Mouse (Mus musculus) lung, postnatal 25 days (tissue): ENCODE data around the gene Gm20388.

Experiments used
- DNase-seq: peaks from one replicate; pipeline ENCODE4 v3.0.0; 2022; ENCODE audit warnings: low spot score

Gm20388 gene

DNA sequence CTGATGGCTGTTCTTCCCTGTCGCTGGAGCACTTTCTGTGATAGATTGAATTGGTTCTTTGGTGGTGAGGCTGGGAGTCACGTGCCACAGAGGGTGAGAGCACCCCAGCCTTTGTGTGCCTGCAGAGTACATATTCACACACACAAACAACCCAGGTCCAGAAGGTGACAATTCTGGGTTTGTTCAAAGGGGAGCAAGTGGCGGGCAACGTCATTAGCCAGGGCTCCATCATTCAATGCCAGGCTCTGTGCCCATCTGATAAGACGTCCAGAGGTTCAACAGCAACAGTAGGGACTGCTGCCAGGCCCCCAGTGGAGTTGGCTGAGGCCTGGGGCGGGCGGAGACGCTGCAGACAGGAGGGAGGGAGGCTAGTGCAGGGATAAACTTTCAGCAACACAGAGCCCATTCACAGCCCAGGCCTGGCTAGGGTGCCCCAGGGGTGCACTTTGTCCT, 1253.4 kb downstream of the Gm20388 start:
- DNase-seq = peak; percentile 59

DNA sequence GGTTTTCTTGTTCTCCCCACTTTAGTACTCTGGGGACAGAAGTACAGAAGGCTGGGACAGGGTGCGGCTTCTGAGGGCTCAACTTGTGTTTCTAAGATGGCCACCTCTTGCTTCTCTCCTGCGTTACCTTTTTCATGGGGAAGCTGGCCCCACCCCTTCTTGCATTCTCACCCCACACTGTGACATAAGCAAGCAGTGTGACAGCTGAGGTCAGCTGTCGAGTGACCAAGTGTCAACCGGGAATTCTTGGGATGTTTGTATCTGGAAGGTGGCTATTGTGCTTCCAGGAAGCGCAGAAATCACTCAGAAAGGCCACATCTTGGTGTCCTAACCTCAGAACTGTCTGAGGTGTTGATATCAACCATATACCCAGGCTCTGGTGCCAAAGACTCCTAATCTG, 1257.4 kb downstream of the Gm20388 start:
- DNase-seq = no peak

DNA sequence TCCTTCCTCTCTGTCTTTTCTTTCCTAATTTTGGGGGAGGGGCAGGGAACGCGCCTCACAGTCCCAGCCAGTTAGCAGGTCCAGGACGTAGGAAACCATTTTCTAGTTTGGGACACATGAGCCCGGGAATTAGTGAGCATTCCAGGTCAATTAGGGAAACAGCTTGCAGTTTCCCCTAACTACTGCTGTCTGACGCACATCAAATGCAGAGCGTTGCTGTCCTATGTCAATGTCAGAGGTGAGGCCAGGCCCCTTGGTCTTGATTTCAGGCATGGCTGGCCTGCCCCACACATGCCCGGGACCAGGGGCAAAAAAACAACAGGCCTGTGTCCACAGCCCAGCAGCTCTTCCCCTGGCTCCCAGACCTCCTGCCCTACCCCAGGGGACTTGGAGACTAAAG, 1259.5 kb downstream of the Gm20388 start:
- no peak for DNase-seq

DNA sequence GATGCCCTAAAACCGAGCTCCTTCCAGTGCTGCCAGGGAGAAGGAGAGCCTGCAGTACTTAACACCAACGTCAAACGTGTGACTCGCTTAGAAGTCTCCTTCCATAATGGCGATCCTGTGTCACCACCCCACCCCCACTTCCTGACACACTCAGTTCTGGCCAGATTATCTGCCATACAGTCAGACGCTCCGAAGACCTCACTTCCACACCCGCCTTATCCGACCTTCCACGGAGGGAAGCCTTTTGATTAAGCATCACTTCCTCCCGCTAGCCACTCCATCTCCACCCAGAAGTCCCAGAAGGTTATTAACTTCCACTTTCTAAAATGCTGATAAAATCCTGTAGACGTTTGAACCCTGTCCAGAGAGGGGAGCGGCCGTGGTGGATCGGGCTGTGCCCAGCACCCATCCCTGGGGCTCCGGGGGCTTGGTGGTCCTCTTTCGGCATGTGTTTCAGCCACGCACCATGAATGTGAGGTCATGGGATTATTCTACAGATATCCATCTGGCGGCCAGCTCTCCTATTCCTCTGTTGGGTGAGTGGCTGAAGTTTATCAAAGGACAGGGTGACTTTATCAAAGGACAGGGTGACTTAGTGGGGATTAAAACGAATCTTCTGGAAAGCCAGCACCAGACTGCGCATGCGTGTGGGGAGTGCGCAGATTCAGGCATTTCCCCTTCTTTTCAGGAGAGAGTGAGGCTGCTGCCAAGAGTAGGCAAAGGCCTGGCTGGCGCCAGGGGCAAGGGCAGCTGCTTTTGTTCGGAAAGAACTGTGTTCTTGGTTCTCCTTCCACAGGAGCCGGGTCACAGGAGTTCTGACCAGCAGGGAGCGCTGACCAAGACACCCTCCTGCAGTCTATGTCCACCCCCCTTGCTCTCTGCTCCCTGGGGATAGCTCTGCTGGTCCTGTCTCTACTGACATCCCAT, 1260.2 kb downstream of the Gm20388 start:
- no peak for DNase-seq

GRCm38 (mm10) chr8:121172567-121172966, 1261.9 kb downstream of the Gm20388 start:
- no peak for DNase-seq

- DNase-seq = no peak
Observed at GRCm38 (mm10) chr8:121174178-121174577, 1263.5 kb downstream of the Gm20388 start.

DNA sequence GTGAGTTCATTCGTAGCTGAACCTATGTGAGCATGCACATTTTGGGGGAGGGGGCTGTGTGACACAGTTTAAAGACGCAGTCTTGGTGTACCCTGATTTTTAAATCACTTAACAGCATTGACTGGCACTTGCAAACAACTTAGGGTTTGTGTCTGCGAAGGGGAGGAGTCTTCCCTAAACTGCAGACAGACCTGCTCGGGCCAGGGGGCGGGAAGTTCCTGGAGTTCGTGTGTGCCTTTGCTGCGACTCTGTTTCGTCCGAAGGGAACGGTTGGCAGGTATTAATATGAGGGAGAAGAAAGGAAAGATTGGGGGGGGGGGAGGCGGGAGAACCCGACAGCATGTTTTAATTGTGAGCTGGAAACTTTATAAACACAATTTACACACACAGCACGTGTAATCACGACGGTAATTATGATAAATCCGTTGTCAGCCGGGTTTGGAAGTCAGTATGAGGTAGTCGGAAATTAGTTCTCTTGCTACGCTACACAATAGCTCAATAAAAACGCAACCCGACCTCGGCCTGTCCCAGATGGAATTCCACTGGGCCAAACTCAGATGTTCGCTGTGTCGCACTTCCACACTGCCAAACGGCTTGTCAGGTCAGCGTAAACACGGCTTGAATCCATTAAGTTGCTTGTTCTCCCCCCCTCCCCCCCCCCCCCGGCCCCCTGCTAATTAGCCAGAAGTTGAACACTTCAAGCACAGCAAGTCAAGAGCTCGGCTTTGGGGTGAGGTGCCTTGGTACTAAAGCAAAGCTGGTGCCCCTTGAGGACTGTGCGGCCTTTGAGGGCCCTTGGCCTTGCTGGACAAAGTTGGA, 1264.3 kb downstream of the Gm20388 start:
- DNase-seq = no peak

DNA sequence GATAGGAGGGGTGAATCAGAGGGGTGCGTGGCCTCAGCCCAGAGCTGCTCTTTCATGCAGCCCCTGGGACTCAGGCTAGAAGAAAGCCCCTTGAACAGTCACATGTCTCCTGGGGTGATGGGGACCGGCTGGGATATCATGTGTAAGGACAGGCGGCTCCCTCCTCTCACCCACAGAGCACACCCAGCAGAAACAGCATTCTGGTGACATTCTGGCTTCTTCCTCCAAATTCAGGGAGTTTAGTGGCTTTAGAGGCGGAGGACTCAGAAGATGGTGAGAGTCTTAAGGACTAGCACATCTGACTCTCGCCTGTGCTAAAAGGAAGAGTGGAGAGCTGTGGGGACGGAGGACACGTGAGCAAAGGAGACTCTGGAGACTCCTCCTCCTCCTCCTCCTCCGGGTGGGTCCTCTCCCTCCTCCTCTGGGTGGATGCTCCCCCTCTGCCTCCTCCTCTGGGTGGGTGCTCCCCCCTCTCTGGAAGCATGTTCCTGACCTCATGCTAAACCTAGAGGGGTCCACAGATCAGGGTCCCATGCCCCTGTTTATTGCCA, 1265.0 kb downstream of the Gm20388 start:
- no peak for DNase-seq

DNA sequence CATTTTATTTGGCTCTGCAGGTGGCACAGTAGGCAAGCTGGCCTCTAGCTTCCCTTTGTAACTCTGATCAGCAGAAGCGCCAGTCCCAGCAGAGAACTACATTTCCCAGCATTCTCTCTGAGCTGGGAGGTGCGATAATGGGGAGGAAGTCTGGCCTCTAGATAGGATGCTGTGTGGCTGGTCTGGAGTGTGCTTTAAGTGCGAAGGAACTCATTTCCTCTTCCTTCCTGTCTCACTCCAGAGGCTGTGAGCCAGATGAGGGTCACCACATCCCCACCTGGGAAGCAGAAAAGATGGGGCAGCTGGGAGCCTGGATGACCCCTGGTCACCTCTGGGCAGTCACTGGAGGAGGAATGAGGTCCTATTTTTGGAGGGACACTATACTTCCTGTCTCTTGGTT, 1265.7 kb downstream of the Gm20388 start:
- DNase-seq = no peak

- DNase-seq = no peak
Observed at GRCm38 (mm10) chr8:121180474-121181284, 1270.0 kb downstream of the Gm20388 start.

DNA sequence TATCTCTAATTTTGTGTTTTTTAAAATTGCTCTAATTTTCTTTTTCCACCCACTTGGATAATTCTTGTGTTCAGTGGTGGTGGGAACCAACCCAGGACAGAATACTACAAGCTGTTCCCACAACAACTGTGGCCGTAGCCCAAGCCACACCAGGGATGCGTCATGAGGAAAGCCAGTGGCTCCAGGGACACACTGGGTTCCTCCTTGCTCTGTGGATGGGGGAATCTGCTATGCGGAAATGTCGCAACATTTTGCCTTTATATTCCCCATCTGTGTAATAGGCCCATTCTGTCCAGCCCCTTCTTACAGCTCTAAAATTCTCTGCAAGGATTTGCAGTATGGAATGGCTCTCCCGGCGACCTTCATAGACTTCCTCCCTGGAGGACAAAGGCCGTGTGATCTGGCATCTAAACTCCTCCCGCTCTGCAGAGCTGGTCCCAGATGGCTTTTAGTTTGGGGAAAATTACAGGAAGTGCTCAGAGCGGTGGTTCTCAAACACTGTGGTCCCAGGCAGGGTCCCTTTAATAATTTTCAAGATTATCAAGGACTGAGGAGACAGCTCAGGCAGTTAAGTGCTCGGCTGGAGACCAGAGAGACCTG, 1270.7 kb downstream of the Gm20388 start:
- DNase-seq = no peak

DNA sequence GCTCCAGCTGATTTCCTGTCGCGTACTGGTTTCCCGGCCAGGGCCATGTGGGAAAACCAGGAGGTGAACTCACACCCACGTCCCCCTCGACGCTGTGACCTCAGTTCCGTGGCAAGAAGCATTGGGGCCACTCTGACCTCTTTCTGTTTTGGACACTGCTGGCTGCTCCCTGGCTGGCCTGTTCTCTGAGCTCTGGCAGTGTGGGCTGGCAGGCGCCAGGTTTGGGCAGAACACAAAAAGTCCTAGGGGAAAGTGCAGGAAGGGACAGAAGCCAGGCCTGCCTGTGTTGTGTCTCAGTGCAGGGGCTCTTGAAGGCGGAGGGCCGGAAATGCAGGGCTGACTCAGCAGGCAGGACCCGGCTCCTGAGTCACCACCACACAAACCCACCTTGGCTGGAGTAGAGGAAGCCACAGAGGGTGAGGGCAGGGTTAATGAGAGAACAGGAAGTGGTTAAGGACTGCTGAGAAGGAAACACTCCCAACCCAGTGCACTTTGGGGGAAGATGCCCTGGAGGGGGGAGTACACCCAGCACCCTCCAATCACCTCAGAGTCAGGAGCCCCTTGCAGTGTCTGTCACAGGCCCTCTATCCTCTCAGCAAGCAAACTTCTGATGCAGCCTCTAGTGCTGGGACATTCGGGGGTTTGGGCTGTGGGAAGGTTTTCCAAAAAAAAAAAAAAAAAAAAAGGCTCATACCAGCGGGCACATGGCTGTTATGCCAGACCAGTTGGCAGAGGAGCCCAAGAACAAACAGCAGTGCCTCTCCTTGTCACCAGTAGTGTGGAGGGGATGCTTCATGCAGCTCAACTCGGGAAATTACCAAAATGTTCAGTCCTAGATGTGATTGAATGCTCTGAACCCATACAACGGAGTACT, 1277.1 kb downstream of the Gm20388 start:
- peak; percentile 24 for DNase-seq

GRCm38 (mm10) chr8:121188994-121189393, 1278.4 kb downstream of the Gm20388 start:
- DNase-seq = no peak

GRCm38 (mm10) chr8:121192451-121192850, 1281.8 kb downstream of the Gm20388 start:
- DNase-seq = peak; percentile 52

- DNase-seq = no peak
Observed at GRCm38 (mm10) chr8:121195970-121196369, 1285.3 kb downstream of the Gm20388 start.

GRCm38 (mm10) chr8:121196726-121197668, 1286.4 kb downstream of the Gm20388 start:
- DNase-seq = no peak

- no peak for DNase-seq
Observed at GRCm38 (mm10) chr8:121200069-121200468, 1289.4 kb downstream of the Gm20388 start.

GRCm38 (mm10) chr8:121200979-121201378, 1290.3 kb downstream of the Gm20388 start:
- peak; percentile 31 for DNase-seq

DNA sequence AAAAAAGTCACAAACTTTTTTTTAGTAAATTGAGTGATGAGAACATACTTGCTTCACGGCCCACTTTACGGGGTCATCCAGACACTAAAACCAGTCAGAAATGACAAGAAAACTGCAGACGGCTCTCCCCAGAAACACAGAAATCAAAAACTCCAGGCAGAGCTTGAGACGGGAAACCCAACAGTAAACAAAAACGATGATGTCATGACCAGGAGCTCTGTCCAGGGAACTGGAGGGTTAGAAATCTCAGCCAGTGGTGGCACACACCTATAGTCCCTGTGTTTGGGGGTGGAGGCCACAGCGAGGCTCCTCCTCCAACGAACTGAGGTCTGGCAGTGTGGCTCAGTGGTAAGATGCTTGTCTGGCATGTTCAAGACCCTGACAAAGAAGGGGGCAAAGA, 1291.0 kb downstream of the Gm20388 start:
- DNase-seq = no peak
